Mouse (Mus musculus): ENCODE results near the gene Gpbar1.

- TF ChIP-seq CTCF (IDR thresholded peaks at IDR 0.05; ENCODE audit: low read depth, low read length) (no peak), POLR2A (IDR thresholded peaks at IDR 0.05; ENCODE audit: extremely low read depth, insufficient read depth, low read length) (no peak)
Observed at GRCm38 (mm10) chr1:74278538-74278937, at the start of gene Gpbar1.
